Mouse (Mus musculus) layer of hippocampus, adult 2 months (tissue): ENCODE results near the gene Phf11c. TPM values are rescaled to one million over a fixed set of nuclear protein-coding genes. Genes with fewer than 3 reads are reported as not detected.
"Not testable (repeated sequence)": the region's sequence is repeated elsewhere in the genome, so short reads cannot be mapped to it uniquely, and the experiment has no call there.

Experiments used
- DNase-seq, 2 experiments: peaks; one replicate each; pipeline ENCODE4 v3.0.0; 2022; ENCODE audit warnings: low spot score in 2 of 2
- H3K27ac ChIP-seq: fragments of 200-600 bp; 2 replicates; pipeline ENCODE4 v1.8.1; 2022
- H3K4me3 ChIP-seq: fragments of 200-600 bp; 2 replicates; pipeline ENCODE4 v1.8.1; 2022; ENCODE audit warnings: mild to moderate bottlenecking
- CTCF ChIP-seq: fragments of 200-600 bp; conservative IDR thresholded peaks from 2 replicates; pipeline ENCODE4 v1.8.1; 2022; ENCODE audit warnings: antibody characterized with exemption, mild to moderate bottlenecking, moderate library complexity
- total RNA-seq, 2 experiments: library from RNA; stranded (reverse); gene quantifications; 2 replicates each; pipeline ENCODE4 v1.2.3; 2021

Gene Phf11c
- total RNA-seq, 2 experiments from 2014 or later = 0.47 to 0.72 TPM

DNA sequence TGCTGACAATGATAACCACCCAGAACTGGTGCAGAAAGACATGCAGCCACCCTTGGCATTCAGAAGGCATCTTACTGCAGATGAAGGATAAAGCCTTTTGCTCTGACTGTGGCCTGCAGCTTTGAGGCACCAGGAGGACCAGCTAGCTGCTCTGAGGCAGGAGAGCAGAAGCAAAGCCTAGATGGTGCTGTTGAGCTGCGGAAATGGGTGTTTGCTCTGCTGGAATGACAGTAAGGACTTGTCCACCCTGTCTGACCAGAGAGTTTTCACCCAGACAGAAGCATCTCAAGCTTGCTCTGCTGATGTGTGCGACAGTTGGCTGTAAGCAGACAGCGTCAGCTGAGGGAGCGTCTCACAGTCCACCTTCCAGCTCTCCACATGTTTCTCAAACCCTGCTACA is 5.0 kb downstream of the Phf11c start:
- not testable (repeated sequence) for H3K4me3 ChIP-seq, H3K27ac ChIP-seq
- DNase-seq = peak; percentile 13 to 23
- peak; percentile 70 for TF ChIP-seq CTCF

GRCm38 (mm10) chr14:59389532-59389931 is 5.6 kb downstream of the Phf11c start:
- Histone ChIP-seq H3K4me3 (no peak overlapping the region), H3K27ac (no peak overlapping the region)
- TF ChIP-seq CTCF = no peak
- DNase-seq = no peak

- TF ChIP-seq CTCF = no peak
- Histone ChIP-seq H3K4me3 (no peak overlapping the region), H3K27ac (no peak overlapping the region)
- no peak for DNase-seq
These were observed 24.7 kb downstream of the Phf11c start for GRCm38 (mm10) chr14:59370348-59371068.

- Histone ChIP-seq H3K4me3 (no peak overlapping the region), H3K27ac (no peak overlapping the region)
- no peak for TF ChIP-seq CTCF
- DNase-seq = no peak
These were observed 28.6 kb downstream of the Phf11c start for GRCm38 (mm10) chr14:59366386-59367105.

GRCm38 (mm10) chr14:59365244-59365644 is 29.9 kb downstream of the Phf11c start, which contains the start of gene Phf11d:
Gene Phf11d (minus strand): TSS chr14:59365470.
- peak in 1 of 2 experiments; percentile 13 for DNase-seq
- Histone ChIP-seq H3K4me3 (peak within 1 kb of the TSS; percentile 27; the same call in 1 of the 2 replicates), H3K27ac (peak within 1 kb of the TSS; percentile 28; the same call in 1 of the 2 replicates)
- TF ChIP-seq CTCF = peak; percentile 45

DNA sequence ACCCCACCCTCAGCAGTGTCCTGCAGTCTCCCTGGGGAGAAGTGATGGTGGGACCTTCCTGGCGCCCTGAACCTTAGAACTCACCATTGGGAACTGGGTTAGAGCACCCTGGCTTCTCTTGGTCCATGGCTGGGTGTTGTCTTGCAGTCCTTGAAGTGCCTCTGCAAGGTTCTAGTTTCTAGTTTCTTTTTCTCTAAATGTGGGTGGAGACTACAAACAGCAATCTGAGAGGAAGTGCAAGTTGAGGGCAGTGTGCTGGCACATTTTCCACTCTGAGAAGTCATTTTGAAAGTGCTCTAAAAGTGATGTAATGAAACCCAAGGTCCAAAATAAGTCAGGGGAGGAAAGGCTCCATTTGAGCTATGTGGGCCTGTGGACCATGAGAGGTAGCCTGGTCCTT is 54.0 kb downstream of the Phf11c start, which contains the start of gene Phf11b:
Gene Phf11b (minus strand): TSS at position 163 of the 400 bp plus-strand sequence.
- not testable (repeated sequence) for H3K4me3 ChIP-seq, DNase-seq, H3K27ac ChIP-seq

GRCm38 (mm10) chr14:59339541-59339940 is 55.6 kb downstream of the Phf11c start:
- Histone ChIP-seq H3K27ac (no peak overlapping the region), H3K4me3 (no peak overlapping the region)
- no peak for TF ChIP-seq CTCF
- DNase-seq = no peak

GRCm38 (mm10) chr14:59336056-59336455 is 59.1 kb downstream of the Phf11c start:
- H3K4me3 ChIP-seq, DNase-seq, H3K27ac ChIP-seq: not testable (repeated sequence)

Other genes starting within 250 kb of the Phf11c start
- gene Gm5142, start 216.6 kb downstream of the Phf11c start, total RNA-seq = not detected
- 10 to 100 TPM; 34.3 to 34.9 TPM for gene Rcbtb1, start 194.2 kb downstream of the Phf11c start, total RNA-seq
- gene Gm6904, start 135.2 kb downstream of the Phf11c start, total RNA-seq = not detected
- gene Phf11a, start 97.9 kb downstream of the Phf11c start, total RNA-seq = not detected
- not detected for gene Phf11b, start 54.0 kb downstream of the Phf11c start, total RNA-seq
- 1 to 10 TPM in 1 of 2 experiments, under 1 TPM in 1; 0.84 to 1.1 TPM for gene Phf11d, start 29.9 kb downstream of the Phf11c start, total RNA-seq
- gene Setdb2, start 45.5 kb upstream of the Phf11c start, total RNA-seq = 1 to 10 TPM; 4.9 to 5.3 TPM
- gene Cab39l, start 45.6 kb upstream of the Phf11c start, total RNA-seq = 10 to 100 TPM; 21.0 to 21.7 TPM
- gene Cdadc1, start 202.6 kb upstream of the Phf11c start, total RNA-seq = 10 to 100 TPM; 65.5 to 71.3 TPM
- gene Shisa2, start 229.9 kb upstream of the Phf11c start, total RNA-seq = 1 to 10 TPM; 3.3 to 3.4 TPM